Mouse (Mus musculus) intestine, embryonic 16.5 days (tissue): ENCODE data around the gene Fabp6. TPM values are rescaled to one million over a fixed set of nuclear protein-coding genes. Genes with fewer than 3 reads are reported as not detected.
A peak's percentile ranks its signal among the peaks of the same experiment; 100 is the strongest.

Experiments
- ATAC-seq: fragments of 200-750 bp; cut with Nextera tagmentation; 2 replicates; pipeline ENCODE4 v1.8.0; 2017; ENCODE audit warnings: moderate TSS enrichment, moderate library complexity
- H3K27ac ChIP-seq: fragments of 300-500 bp; sonication (generic); 2 replicates; pipeline ENCODE4 v1.5.1; 2014; ENCODE audit warnings: mild to moderate bottlenecking, low read length
- H3K27me3 ChIP-seq: fragments of 300-500 bp; sonication (generic); replicated peaks from 2 replicates; pipeline ENCODE4 v1.6.1; 2014; ENCODE audit warnings: low read length, control low read depth, mixed read lengths; ENCODE audit not compliant: control insufficient read depth, insufficient read depth
- H3K36me3 ChIP-seq: fragments of 300-500 bp; sonication (generic); 2 replicates; pipeline ENCODE4 v1.6.1; 2014; ENCODE audit warnings: low read length, control low read depth; ENCODE audit not compliant: control insufficient read depth, insufficient read depth
- H3K4me1 ChIP-seq: fragments of 300-500 bp; sonication (generic); 2 replicates; pipeline ENCODE4 v1.6.1; 2014; ENCODE audit warnings: low read length, control low read depth, mixed read lengths; ENCODE audit not compliant: control insufficient read depth, insufficient read depth
- H3K4me2 ChIP-seq: fragments of 300-500 bp; sonication (generic); 2 replicates; pipeline ENCODE4 v1.6.1; 2014; ENCODE audit warnings: low read depth, low read length, control low read depth
- H3K4me3 ChIP-seq: fragments of 300-500 bp; sonication (generic); 2 replicates; pipeline ENCODE4 v1.5.1; 2014; ENCODE audit warnings: mild to moderate bottlenecking, low read length
- H3K9ac ChIP-seq: fragments of 300-500 bp; sonication (generic); 2 replicates; pipeline ENCODE4 v1.6.1; 2014; ENCODE audit warnings: low read depth, low read length
- H3K9me3 ChIP-seq: fragments of 300-500 bp; sonication (generic); 2 replicates; pipeline ENCODE4 v1.6.1; 2016; ENCODE audit warnings: low read length, control low read depth; ENCODE audit not compliant: control insufficient read depth
- WGBS: fragments of 180-500 bp; shearing (Covaris S2); extraction: QIAGEN DNeasy Blood & Tissue Kit; methylation state at CpG from one replicate; pipeline ENCODE4 v1.1.7; 2014; 5-methylcytosine and 5-hydroxymethylcytosine counted together
- polyA plus RNA-seq: library from polyadenylated mRNA; unstranded; fragments of >200 nt; fragmentation: Nextera tagmentation; extraction: Ambion mirVana; gene quantifications from 2 replicates; pipeline ENCODE4 v1.2.1, GENCODE M21; 2015

The Fabp6 gene
- polyA plus RNA-seq, 1 experiment from 2014 or later = 2.4 TPM

- H3K27ac ChIP-seq = peak overlapping the region; percentile 81
- no peaks in the 10 kb centered on the region for H3K27me3 ChIP-seq
- peak overlapping the region; percentile 32 for H3K4me3 ChIP-seq
- peak overlapping the region; percentile 59 for H3K4me2 ChIP-seq
- H3K9me3 ChIP-seq = no peaks in the 10 kb centered on the region
- 0 out of 2 replicates have a peak, but pooled peaks have one; percentile 1 for ATAC-seq
- 43% methylated on average over 18 of the region's 18 CpGs for WGBS
- H3K4me1 ChIP-seq = peaks cover 21% of the 10 kb centered on the region
- H3K36me3 ChIP-seq = no peaks in the 10 kb centered on the region
- H3K9ac ChIP-seq = peak overlapping the region; percentile 56
Observed at GRCm38 (mm10) chr11:43626927-43627645, 25.7 kb upstream of the Fabp6 start.

- WGBS = 12% methylated on average over 12 of the region's 12 CpGs
- H3K9ac ChIP-seq = peak overlapping the region; percentile 56
- peak overlapping the region; percentile 81 for H3K27ac ChIP-seq
Observed at GRCm38 (mm10) chr11:43626300-43626926, 25.1 kb upstream of the Fabp6 start.

GRCm38 (mm10) chr11:43624341-43624740 is 23.0 kb upstream of the Fabp6 start:
- Histone ChIP-seq H3K27ac (no peak overlapping the region), H3K36me3 (no peaks in the 10 kb centered on the region), H3K4me1 (peaks cover 21% of the 10 kb centered on the region), H3K4me2 (no peak overlapping the region), H3K9ac (no peak overlapping the region), H3K27me3 (no peaks in the 10 kb centered on the region), H3K9me3 (no peaks in the 10 kb centered on the region), H3K4me3 (no peak overlapping the region)
- WGBS = 77% methylated on average over 1 of the region's 1 CpGs
- no peak for ATAC-seq

More at GRCm38 (mm10) chr11:43626300-43626926, 25.1 kb upstream of the Fabp6 start:
- peak overlapping the region; percentile 59 for H3K4me2 ChIP-seq
- no peaks in the 10 kb centered on the region for H3K9me3 ChIP-seq
- peaks cover 21% of the 10 kb centered on the region for H3K4me1 ChIP-seq
- peak; percentile 84 for ATAC-seq
- H3K36me3 ChIP-seq = no peaks in the 10 kb centered on the region
- no peaks in the 10 kb centered on the region for H3K27me3 ChIP-seq
- H3K4me3 ChIP-seq = peak overlapping the region; percentile 32

GRCm38 (mm10) chr11:43621769-43622168 is 20.4 kb upstream of the Fabp6 start:
- Histone ChIP-seq H3K27me3 (no peaks in the 10 kb centered on the region), H3K9me3 (no peaks in the 10 kb centered on the region), H3K36me3 (no peaks in the 10 kb centered on the region), H3K9ac (no peak overlapping the region), H3K4me1 (peaks cover 26% of the 10 kb centered on the region), H3K4me2 (no peak overlapping the region), H3K4me3 (no peak overlapping the region), H3K27ac (0 out of 2 replicates have a peak overlapping the region, but pooled peaks have one; percentile 30)
- WGBS = 71% methylated on average over 5 of the region's 5 CpGs
- peak; percentile 73 for ATAC-seq

GRCm38 (mm10) chr11:43618403-43618802 is 17.1 kb upstream of the Fabp6 start:
- Histone ChIP-seq H3K4me2 (no peak overlapping the region), H3K4me1 (peaks cover 17% of the 10 kb centered on the region), H3K4me3 (no peak overlapping the region), H3K9me3 (peaks cover 3% of the 10 kb centered on the region), H3K9ac (peak overlapping the region; percentile 25; the same call in 1 of the 2 replicates), H3K27ac (peak overlapping the region; percentile 65), H3K36me3 (no peaks in the 10 kb centered on the region), H3K27me3 (no peaks in the 10 kb centered on the region)
- peak; percentile 16; the same call in 1 of the 2 replicates for ATAC-seq
- WGBS = 61% methylated on average over 7 of the region's 7 CpGs

GRCm38 (mm10) chr11:43617924-43618323 is 16.6 kb upstream of the Fabp6 start:
- ATAC-seq = peak; percentile 10; the same call in 1 of the 2 replicates
- no peak overlapping the region for H3K4me2 ChIP-seq
- H3K36me3 ChIP-seq = no peaks in the 10 kb centered on the region
- H3K4me1 ChIP-seq = peaks cover 20% of the 10 kb centered on the region
- H3K27ac ChIP-seq = peak overlapping the region; percentile 65
- WGBS = 47% methylated on average over 5 of the region's 5 CpGs
- no peak overlapping the region for H3K4me3 ChIP-seq
- H3K9me3 ChIP-seq = peaks cover 3% of the 10 kb centered on the region
- H3K9ac ChIP-seq = peak overlapping the region; percentile 25; the same call in 1 of the 2 replicates
- no peaks in the 10 kb centered on the region for H3K27me3 ChIP-seq

- Histone ChIP-seq H3K4me1 (peaks cover 16% of the 10 kb centered on the region), H3K9ac (peak overlapping the region; percentile 41), H3K4me3 (no peak overlapping the region), H3K27me3 (no peaks in the 10 kb centered on the region), H3K36me3 (no peaks in the 10 kb centered on the region), H3K27ac (peak overlapping the region; percentile 7; the same call in 1 of the 2 replicates), H3K9me3 (peaks cover 3% of the 10 kb centered on the region), H3K4me2 (no peak overlapping the region)
- peak; percentile 72 for ATAC-seq
- 23% methylated on average over 12 of the region's 12 CpGs for WGBS
Observed at GRCm38 (mm10) chr11:43612834-43613488, 11.6 kb upstream of the Fabp6 start.

- WGBS = 57% methylated on average over 5 of the region's 5 CpGs
- Histone ChIP-seq H3K36me3 (no peaks in the 10 kb centered on the region), H3K27me3 (no peaks in the 10 kb centered on the region), H3K27ac (no peak overlapping the region), H3K9ac (no peak overlapping the region), H3K4me2 (no peak overlapping the region), H3K4me3 (no peak overlapping the region), H3K4me1 (peaks cover 11% of the 10 kb centered on the region), H3K9me3 (no peaks in the 10 kb centered on the region)
- ATAC-seq = peak; percentile 57
Observed at GRCm38 (mm10) chr11:43610662-43611033, 9.3 kb upstream of the Fabp6 start.

GRCm38 (mm10) chr11:43610006-43610661 is 8.8 kb upstream of the Fabp6 start:
- Histone ChIP-seq H3K4me3 (no peak overlapping the region), H3K4me1 (peaks cover 11% of the 10 kb centered on the region), H3K36me3 (no peaks in the 10 kb centered on the region), H3K27me3 (no peaks in the 10 kb centered on the region), H3K9me3 (no peaks in the 10 kb centered on the region), H3K4me2 (no peak overlapping the region), H3K9ac (no peak overlapping the region), H3K27ac (no peak overlapping the region)
- peak; percentile 18; the same call in 1 of the 2 replicates for ATAC-seq
- 70% methylated on average over 10 of the region's 10 CpGs for WGBS
